Mouse (Mus musculus) testis, adult 2 months (tissue): ENCODE results near the gene Pard3.

Experiments used
- CTCF ChIP-seq: fragments of 200-500 bp; IDR thresholded peaks from 2 replicates; pipeline ENCODE4 v1.5.1; 2012; ENCODE audit warnings: low read depth, mild to moderate bottlenecking, inconsistent platforms, low read length, moderate library complexity; ENCODE audit not compliant: control insufficient read depth, insufficient read depth, insufficient replicate concordance
- POLR2A ChIP-seq: fragments of 200-500 bp; IDR thresholded peaks from 2 replicates; pipeline ENCODE4 v1.6.1; 2012; ENCODE audit warnings: low read depth, mild to moderate bottlenecking, inconsistent platforms, low read length, moderate library complexity; ENCODE audit not compliant: control insufficient read depth

GRCm38 (mm10) chr8:127438625-127439391, 375.1 kb downstream of the Pard3 start:
- no peak for TF ChIP-seq POLR2A
- TF ChIP-seq CTCF: peak; percentile 37; the same call in 1 of the 2 replicates
